Mouse (Mus musculus) kidney, embryonic 16.5 days (tissue): Measurements from ENCODE around the gene Nup210. TPM values are rescaled to one million over a fixed set of nuclear protein-coding genes. Genes with fewer than 3 reads are reported as not detected.
"Not testable (repeated sequence)": the region's sequence is repeated elsewhere in the genome, so short reads cannot be mapped to it uniquely, and the experiment has no call there.

ENCODE experiments used
- ATAC-seq: fragments of 200-750 bp; cut with Nextera tagmentation; 2 replicates; pipeline ENCODE4 v1.8.0; 2017; ENCODE audit warnings: moderate TSS enrichment; ENCODE audit not compliant: low FRiP score, low TSS enrichment
- H3K27ac ChIP-seq: fragments of 300-500 bp; sonication (generic); 2 replicates; pipeline ENCODE4 v1.5.1; 2014; ENCODE audit warnings: low read length
- H3K27me3 ChIP-seq: fragments of 300-500 bp; sonication (generic); 2 replicates; pipeline ENCODE4 v1.6.1; 2014; ENCODE audit warnings: low read length, control low read depth, mixed read lengths; ENCODE audit not compliant: insufficient read depth
- H3K36me3 ChIP-seq: fragments of 300-500 bp; sonication (generic); 2 replicates; pipeline ENCODE4 v1.6.1; 2014; ENCODE audit warnings: low read length, control low read depth, mixed read lengths; ENCODE audit not compliant: insufficient read depth
- H3K4me1 ChIP-seq: fragments of 300-500 bp; sonication (generic); 2 replicates; pipeline ENCODE4 v1.6.1; 2014; ENCODE audit warnings: low read length, control low read depth, mixed read lengths; ENCODE audit not compliant: insufficient read depth
- H3K4me2 ChIP-seq: fragments of 300-500 bp; sonication (generic); replicated peaks from 2 replicates; pipeline ENCODE4 v1.6.1; 2014; ENCODE audit warnings: low read depth, low read length
- H3K4me3 ChIP-seq: fragments of 300-500 bp; sonication (generic); 2 replicates; pipeline ENCODE4 v1.5.1; 2014; ENCODE audit warnings: mild to moderate bottlenecking, low read length
- H3K9ac ChIP-seq: fragments of 300-500 bp; sonication (generic); replicated peaks from 2 replicates; pipeline ENCODE4 v1.6.1; 2014; ENCODE audit warnings: low read length
- H3K9me3 ChIP-seq: fragments of 300-500 bp; sonication (generic); 2 replicates; pipeline ENCODE4 v1.6.1; 2016; ENCODE audit warnings: low read length, control low read depth
- WGBS: fragments of 180-500 bp; shearing (Covaris S2); extraction: QIAGEN DNeasy Blood & Tissue Kit; methylation state at CpG from one replicate; pipeline ENCODE4 v1.1.7; 2014; 5-methylcytosine and 5-hydroxymethylcytosine counted together
- polyA plus RNA-seq: library from polyadenylated mRNA; unstranded; fragments of >200 nt; fragmentation: Nextera tagmentation; extraction: Ambion mirVana; gene quantifications from 2 replicates; pipeline ENCODE4 v1.2.1, GENCODE M21; 2015

Gene Nup210
- polyA plus RNA-seq, 1 experiment from 2014 or later, result 26.4 TPM

DNA sequence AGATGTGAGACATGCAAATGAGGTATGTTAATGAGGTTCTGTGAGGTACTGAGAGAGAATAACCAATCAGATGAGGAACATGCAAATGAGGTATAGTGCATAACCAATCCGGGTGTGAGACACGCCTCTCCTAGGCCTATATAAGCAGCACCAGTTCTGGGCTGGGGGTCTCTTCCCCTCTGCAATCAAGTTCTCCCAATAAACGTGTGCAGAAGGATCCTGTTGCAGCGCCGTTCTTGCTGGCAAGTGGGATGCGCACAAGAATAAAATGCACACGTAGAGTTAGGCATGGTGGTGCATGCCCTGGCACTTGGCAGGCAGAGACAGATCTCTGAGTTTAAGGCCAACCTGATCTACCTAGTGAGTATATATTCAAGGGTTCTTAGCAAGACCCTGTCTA lies 4.5 kb upstream of the Nup210 start:
- WGBS, result 91% methylated on average over 6 of the region's 7 CpGs
- H3K4me2 ChIP-seq, H3K9ac ChIP-seq, H3K27ac ChIP-seq, H3K27me3 ChIP-seq, H3K9me3 ChIP-seq, ATAC-seq, H3K4me3 ChIP-seq, H3K36me3 ChIP-seq: not testable (repeated sequence)
- peaks cover 13% of the 10 kb centered on the region for H3K4me1 ChIP-seq

DNA sequence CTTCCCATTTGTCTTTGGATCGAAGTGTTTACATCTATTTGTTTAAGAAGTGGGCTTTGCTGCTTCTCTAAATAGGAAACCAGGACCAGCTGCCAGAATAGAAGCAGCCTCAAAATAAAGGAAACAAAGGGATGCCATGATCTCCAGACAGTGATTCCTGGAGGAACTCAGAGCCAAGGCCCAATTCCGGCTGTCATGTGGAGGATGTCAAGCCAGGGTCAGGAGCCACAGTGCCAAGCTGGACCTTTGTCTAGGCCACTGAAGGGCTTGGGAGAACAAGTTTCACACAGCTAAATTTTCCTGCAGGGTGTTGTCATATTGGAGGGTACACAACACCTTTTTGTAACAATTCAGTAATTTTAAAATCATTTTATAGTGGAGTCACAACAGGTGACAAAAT lies 3.6 kb upstream of the Nup210 start:
- Histone ChIP-seq H3K4me3 (no peak overlapping the region), H3K36me3 (no peaks in the 10 kb centered on the region), H3K9me3 (no peaks in the 10 kb centered on the region), H3K9ac (no peak overlapping the region), H3K4me1 (peaks cover 22% of the 10 kb centered on the region), H3K4me2 (no peak overlapping the region), H3K27ac (no peak overlapping the region), H3K27me3 (no peaks in the 10 kb centered on the region)
- ATAC-seq, result no peak
- WGBS, result 80% methylated on average over 2 of the region's 2 CpGs

DNA sequence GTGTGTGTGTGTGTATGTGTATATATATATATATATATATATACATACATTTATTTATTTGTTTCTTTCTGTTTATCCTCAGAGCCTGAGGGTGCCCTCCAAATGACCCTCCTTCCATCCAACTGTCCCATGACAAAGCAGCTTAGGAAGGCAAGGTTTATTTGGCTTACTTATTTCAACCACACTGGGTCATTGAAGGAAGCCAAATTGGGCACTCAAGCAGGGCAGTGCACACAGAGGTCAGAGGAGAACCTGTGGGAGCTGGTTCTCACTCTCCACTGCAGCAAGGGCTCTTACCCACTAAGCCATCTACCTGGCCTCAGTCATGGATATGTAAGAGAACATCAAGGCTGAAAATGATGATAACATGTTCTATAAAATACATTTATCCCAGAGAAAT lies 1.9 kb upstream of the Nup210 start:
- Histone ChIP-seq H3K9me3 (no peaks in the 10 kb centered on the region), H3K9ac (no peak overlapping the region), H3K4me3 (no peak overlapping the region), H3K27me3 (no peaks in the 10 kb centered on the region), H3K36me3 (no peaks in the 10 kb centered on the region), H3K4me1 (peaks cover 28% of the 10 kb centered on the region), H3K4me2 (no peak overlapping the region), H3K27ac (no peak overlapping the region)
- no peak for ATAC-seq

GRCm38 (mm10) chr6:91117149-91117548 lies 520 bp upstream of the Nup210 start:
- Histone ChIP-seq H3K9ac (peak overlapping the region; percentile 79), H3K27ac (peak overlapping the region; percentile 54; the same call in 1 of the 2 replicates), H3K4me3 (peak overlapping the region; percentile 68), H3K4me1 (peaks cover 28% of the 10 kb centered on the region), H3K4me2 (peak overlapping the region; percentile 98), H3K27me3 (no peaks in the 10 kb centered on the region), H3K9me3 (no peaks in the 10 kb centered on the region), H3K36me3 (no peaks in the 10 kb centered on the region)
- ATAC-seq, result peak; percentile 32
- 2% methylated on average over 9 of the region's 9 CpGs for WGBS

DNA sequence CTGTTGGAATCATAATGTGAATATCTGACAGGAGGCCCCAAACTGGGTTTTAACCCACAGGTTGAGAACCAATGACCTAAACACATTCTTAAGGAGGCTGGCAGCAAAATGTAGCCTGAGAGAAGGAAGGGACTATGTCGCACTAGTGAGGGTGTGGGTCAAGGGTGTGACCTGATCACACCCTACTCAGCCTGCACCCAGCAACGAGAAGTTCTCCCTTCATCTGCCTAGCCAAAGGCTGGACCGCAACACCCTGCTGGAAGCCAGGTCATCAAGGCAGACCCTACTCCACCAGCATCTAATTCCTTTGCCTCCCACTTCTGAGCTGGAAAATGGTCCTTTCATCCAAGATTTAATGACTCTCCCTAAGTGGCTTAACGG lies 776 bp downstream of the Nup210 start:
- Histone ChIP-seq H3K9me3 (no peaks in the 10 kb centered on the region), H3K27ac (peak overlapping the region; percentile 54), H3K27me3 (no peaks in the 10 kb centered on the region), H3K4me3 (peak overlapping the region; percentile 68), H3K4me1 (peaks cover 29% of the 10 kb centered on the region), H3K36me3 (no peaks in the 10 kb centered on the region), H3K9ac (peak overlapping the region; percentile 79), H3K4me2 (peak overlapping the region; percentile 98)
- ATAC-seq, result peak; percentile 17; the same call in 1 of the 2 replicates
- 19% methylated on average over 4 of the region's 4 CpGs for WGBS

GRCm38 (mm10) chr6:91115158-91115557 lies 1.5 kb downstream of the Nup210 start:
- Histone ChIP-seq H3K4me3 (0 out of 2 replicates have a peak overlapping the region, but pooled peaks have one; percentile 5), H3K4me2 (peak overlapping the region; percentile 98), H3K4me1 (peaks cover 36% of the 10 kb centered on the region), H3K27me3 (no peaks in the 10 kb centered on the region), H3K27ac (peak overlapping the region; percentile 27; the same call in 1 of the 2 replicates), H3K36me3 (no peaks in the 10 kb centered on the region), H3K9ac (no peak overlapping the region; the same call in 1 of the 2 replicates), H3K9me3 (no peaks in the 10 kb centered on the region)
- no peak for ATAC-seq
- WGBS, result 39% methylated on average over 1 of the region's 1 CpGs

- Histone ChIP-seq H3K36me3 (no peaks in the 10 kb centered on the region), H3K27me3 (no peaks in the 10 kb centered on the region), H3K4me3 (no peak overlapping the region), H3K27ac (peak overlapping the region; percentile 27; the same call in 1 of the 2 replicates), H3K9ac (peak overlapping the region; percentile 17; the same call in 1 of the 2 replicates), H3K4me1 (peaks cover 36% of the 10 kb centered on the region), H3K4me2 (peak overlapping the region; percentile 14; the same call in 1 of the 2 replicates), H3K9me3 (no peaks in the 10 kb centered on the region)
- 20% methylated on average over 2 of the region's 2 CpGs for WGBS
- no peak for ATAC-seq
Measured at GRCm38 (mm10) chr6:91114716-91115115, 1.9 kb downstream of the Nup210 start.

DNA sequence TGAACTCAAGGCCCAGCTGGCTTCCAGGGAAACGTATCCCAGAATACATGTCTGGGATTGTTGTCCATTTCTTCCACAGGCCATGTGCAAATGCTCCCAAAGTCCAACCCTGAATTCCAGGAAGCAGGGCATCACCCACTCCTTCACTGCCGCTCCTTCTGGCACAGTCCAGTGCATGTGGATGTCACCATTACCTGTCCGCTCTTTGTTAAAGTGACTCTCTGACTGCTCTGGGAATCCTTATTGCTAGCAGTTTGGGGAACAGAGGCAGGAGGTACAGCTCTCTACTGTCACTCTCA lies 4.7 kb downstream of the Nup210 start:
- no peak for ATAC-seq
- H3K27me3 ChIP-seq, result no peaks in the 10 kb centered on the region
- WGBS, result 87% methylated on average over 3 of the region's 3 CpGs

GRCm38 (mm10) chr6:91111141-91111953 lies 5.3 kb downstream of the Nup210 start:
- Histone ChIP-seq H3K9ac (no peak overlapping the region), H3K9me3 (no peaks in the 10 kb centered on the region), H3K27ac (no peak overlapping the region), H3K4me2 (no peak overlapping the region), H3K4me3 (no peak overlapping the region), H3K36me3 (no peaks in the 10 kb centered on the region), H3K4me1 (peaks cover 29% of the 10 kb centered on the region), H3K27me3 (no peaks in the 10 kb centered on the region)
- no peak for ATAC-seq
- 85% methylated on average over 10 of the region's 10 CpGs for WGBS

More for the DNA sequence above, 4.7 kb downstream of the Nup210 start:
- Histone ChIP-seq H3K4me1 (peaks cover 29% of the 10 kb centered on the region), H3K4me3 (no peak overlapping the region), H3K36me3 (no peaks in the 10 kb centered on the region), H3K4me2 (no peak overlapping the region), H3K27ac (no peak overlapping the region), H3K9me3 (no peaks in the 10 kb centered on the region), H3K9ac (no peak overlapping the region)

DNA sequence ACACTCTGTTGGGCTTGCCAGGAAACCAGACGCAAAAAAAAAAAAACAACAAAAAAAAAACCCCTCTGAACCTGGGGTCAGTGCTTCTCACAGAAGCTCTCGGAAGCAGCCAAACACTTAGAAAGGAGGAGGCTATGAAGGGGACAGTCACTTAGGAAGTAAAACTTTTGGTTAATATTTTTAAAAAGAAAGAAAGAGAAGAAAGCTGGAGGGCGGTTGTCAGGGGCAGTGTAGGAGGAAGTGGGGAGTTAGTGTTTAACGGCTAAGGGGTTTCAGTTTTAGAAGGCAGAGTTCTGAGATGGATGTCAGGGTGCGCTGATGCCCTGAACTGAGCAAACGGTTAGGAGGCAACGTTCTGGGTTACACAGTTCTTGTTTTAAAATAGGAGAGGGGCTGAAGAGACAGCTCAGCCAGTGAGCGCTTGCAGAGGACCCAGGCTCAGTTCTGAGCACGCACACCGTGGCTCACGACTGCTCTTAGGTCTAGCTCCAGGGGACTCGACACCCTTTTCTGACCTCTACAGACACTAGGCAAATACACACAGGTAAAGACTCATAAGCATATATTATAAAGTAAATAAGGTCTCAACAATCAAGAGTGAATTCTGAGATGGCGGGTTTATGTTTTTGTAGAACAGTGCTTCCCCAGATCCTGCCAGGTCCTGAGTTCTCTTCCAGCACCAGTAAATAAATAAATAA lies 6.2 kb downstream of the Nup210 start:
- H3K27me3 ChIP-seq, result no peaks in the 10 kb centered on the region
- peaks cover 21% of the 10 kb centered on the region for H3K4me1 ChIP-seq
- no peaks in the 10 kb centered on the region for H3K36me3 ChIP-seq
- WGBS, result 38% methylated on average over 13 of the region's 13 CpGs
- no peak for ATAC-seq
- H3K9ac ChIP-seq, result no peak overlapping the region
- H3K27ac ChIP-seq, result no peak overlapping the region
- no peaks in the 10 kb centered on the region for H3K9me3 ChIP-seq
- H3K4me2 ChIP-seq, result 0 out of 2 replicates have a peak overlapping the region, but pooled peaks have one; percentile 2
- H3K4me3 ChIP-seq, result no peak overlapping the region
